Mouse (Mus musculus) liver, postnatal 0 days (tissue): ENCODE measurements around the gene Angpt4.

Experiments
- CTCF ChIP-seq: sonication (generic); IDR thresholded peaks from 2 replicates; pipeline ENCODE4 v1.5.1; 2016; ENCODE audit warnings: antibody characterized with exemption, low read depth
- EP300 ChIP-seq: IDR thresholded peaks from 2 replicates; pipeline ENCODE4 v1.6.1; 2016; ENCODE audit warnings: antibody characterized with exemption, low read depth, mild to moderate bottlenecking

DNA sequence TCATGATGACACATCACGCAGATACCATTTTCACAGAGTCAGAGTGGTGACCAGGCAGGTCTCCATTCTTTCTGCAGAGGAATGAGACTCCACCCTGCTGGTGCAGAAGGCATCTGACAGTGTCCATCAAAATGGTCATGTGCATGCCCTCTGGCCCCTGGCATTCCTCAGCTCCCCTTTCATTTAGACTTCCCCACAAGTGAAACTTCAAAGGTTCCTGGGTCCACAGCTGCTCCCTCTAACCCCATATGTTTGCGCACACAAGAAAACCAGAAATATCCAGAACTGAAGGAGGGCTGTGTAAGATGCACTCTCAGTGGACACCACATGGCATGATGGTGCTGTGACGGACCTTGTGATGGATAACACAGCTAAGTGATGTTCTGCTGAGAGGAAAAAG lies 32.4 kb upstream of the Angpt4 start:
- TF ChIP-seq CTCF (no peak), EP300 (no peak)
